Comparison of ENCODE assay signal across 29 mouse cellular contexts in genomic region chr14:110100852-110101251, GRCm38 (mm10).
DNase-seq lines count a peak whose midpoint lies in the region; ATAC-seq and TF ChIP-seq lines count a peak whose summit lies in the region.
"Had no signal": no experiment of that assay in that cellular context is flagged by ENCODE, and none has a peak within 500 bp of the region (broad histone marks: within the 10 kb centered on the region; RNA-seq: fewer than 3 reads in every experiment).

No protein-coding gene starts in this region.

- no peaks in the 10 kb centered on the region for H3K27me3 ChIP-seq in hindbrain, postnatal 0 days (ENCODE audit: insufficient read depth, low read length)
- H3K27me3 ChIP-seq in hindbrain, embryonic 13.5 days = no peaks in the 10 kb centered on the region
- no peaks in the 10 kb centered on the region for H3K27me3 ChIP-seq in lung, embryonic 15.5 days
- H3K27me3 ChIP-seq in midbrain, postnatal 0 days (ENCODE audit: insufficient read depth, low read length) = no peaks in the 10 kb centered on the region
- H3K27me3 ChIP-seq in midbrain, embryonic 15.5 days (replicated peaks) = no peaks in the 10 kb centered on the region
- H3K27me3 ChIP-seq: CH12.LX; embryonic facial prominence, embryonic 15.5 days; heart, embryonic 12.5 days; heart, embryonic 15.5 days; Patski had no signal

- no peak for TF ChIP-seq CTCF in hindbrain, postnatal 0 days (IDR thresholded peaks at IDR 0.05; ENCODE audit: low read depth)
- no peak for TF ChIP-seq CTCF in midbrain, postnatal 0 days (IDR thresholded peaks at IDR 0.05)

- no peak overlapping the region for H3K27ac ChIP-seq in hindbrain, postnatal 0 days
- no peak overlapping the region for H3K27ac ChIP-seq in hindbrain, embryonic 13.5 days
- no peak overlapping the region for H3K27ac ChIP-seq in lung, embryonic 15.5 days
- H3K27ac ChIP-seq in midbrain, postnatal 0 days (ENCODE audit: low read depth, low read length) = no peak overlapping the region
- H3K27ac ChIP-seq in midbrain, embryonic 15.5 days = no peak overlapping the region
- H3K27ac ChIP-seq: embryonic facial prominence, embryonic 15.5 days; gastrocnemius, adult 2 months; heart, embryonic 15.5 days; hindbrain, embryonic 10.5 days; hindbrain, embryonic 14.5 days had no signal

- DNase-seq in hindbrain, postnatal 0 days (ENCODE audit: low spot score) = peak; percentile 10
- DNase-seq in lung, postnatal 4 days = no peak
- DNase-seq in midbrain, postnatal 0 days (ENCODE audit: low spot score) = no peak
- no peak for DNase-seq in gastrocnemius, postnatal 4 days (ENCODE audit: low spot score in 2 of 2)
- DNase-seq: adrenal gland, postnatal 10 days; adrenal gland, postnatal 36 days; B cell, adult 2 months; cerebellum, adult 11 months; cerebellum, adult 2 months; cerebellum, adult 9-11 months; cerebellum, postnatal 25 days; forebrain, postnatal 0 days; gastrocnemius, adult 2 months; gastrocnemius, postnatal 14 days; heart, adult 18-20 months; heart, postnatal 10 days; heart, postnatal 36 days had no signal

- no peak for ATAC-seq in hindbrain, postnatal 0 days
- no peak for ATAC-seq in hindbrain, embryonic 13.5 days (ENCODE audit: low FRiP score)
- peak; percentile 72; the same call in 1 of the 2 replicates for ATAC-seq in lung, embryonic 15.5 days (ENCODE audit: borderline replicate concordance, extremely low read depth, low FRiP score, low TSS enrichment)
- peak; percentile 13; the same call in 1 of the 2 replicates for ATAC-seq in midbrain, postnatal 0 days (ENCODE audit: low FRiP score)
- no peak for ATAC-seq in midbrain, embryonic 15.5 days (replicated peaks)
- ATAC-seq: forebrain, embryonic 14.5 days; forebrain, postnatal 0 days; Patski had no signal

- H3K36me3 ChIP-seq in hindbrain, postnatal 0 days (ENCODE audit: insufficient read depth, low read length) = no peaks in the 10 kb centered on the region
- H3K36me3 ChIP-seq in hindbrain, embryonic 13.5 days = no peaks in the 10 kb centered on the region
- no peaks in the 10 kb centered on the region for H3K36me3 ChIP-seq in lung, embryonic 15.5 days
- H3K36me3 ChIP-seq in midbrain, postnatal 0 days (ENCODE audit: insufficient read depth, low read length) = no peaks in the 10 kb centered on the region
- no peaks in the 10 kb centered on the region for H3K36me3 ChIP-seq in midbrain, embryonic 15.5 days (replicated peaks)
- H3K36me3 ChIP-seq: embryonic facial prominence, embryonic 15.5 days; G1E; heart, embryonic 12.5 days; heart, embryonic 15.5 days; hindbrain, embryonic 10.5 days had no signal

- no peaks in the 10 kb centered on the region for H3K9me3 ChIP-seq in hindbrain, postnatal 0 days (ENCODE audit: low read length)
- no peaks in the 10 kb centered on the region for H3K9me3 ChIP-seq in hindbrain, embryonic 13.5 days
- no peaks in the 10 kb centered on the region for H3K9me3 ChIP-seq in lung, embryonic 15.5 days
- H3K9me3 ChIP-seq in midbrain, postnatal 0 days (ENCODE audit: low read length) = no peaks in the 10 kb centered on the region
- H3K9me3 ChIP-seq in midbrain, embryonic 15.5 days = no peaks in the 10 kb centered on the region
- H3K9me3 ChIP-seq: embryonic facial prominence, embryonic 15.5 days; G1E; heart, embryonic 12.5 days; heart, embryonic 15.5 days; hindbrain, embryonic 10.5 days had no signal

- H3K4me3 ChIP-seq in hindbrain, postnatal 0 days (ENCODE audit: low read length) = no peak overlapping the region
- no peak overlapping the region for H3K4me3 ChIP-seq in hindbrain, embryonic 13.5 days
- H3K4me3 ChIP-seq in lung, embryonic 15.5 days = no peak overlapping the region
- H3K4me3 ChIP-seq in midbrain, postnatal 0 days (ENCODE audit: low read depth, low read length) = no peak overlapping the region
- H3K4me3 ChIP-seq in midbrain, embryonic 15.5 days = no peak overlapping the region
- H3K4me3 ChIP-seq: embryonic facial prominence, embryonic 15.5 days; gastrocnemius, adult 2 months; heart, embryonic 12.5 days; heart, embryonic 15.5 days; hindbrain, embryonic 10.5 days had no signal

- no peak overlapping the region for H3K9ac ChIP-seq in hindbrain, postnatal 0 days (replicated peaks; ENCODE audit: low read length)
- H3K9ac ChIP-seq in hindbrain, embryonic 13.5 days = no peak overlapping the region
- no peak overlapping the region for H3K9ac ChIP-seq in lung, embryonic 15.5 days
- H3K9ac ChIP-seq in midbrain, postnatal 0 days (replicated peaks; ENCODE audit: low read length, poor library complexity, severe bottlenecking) = no peak overlapping the region
- no peak overlapping the region for H3K9ac ChIP-seq in midbrain, embryonic 15.5 days
- H3K9ac ChIP-seq: embryonic facial prominence, embryonic 15.5 days; forebrain, postnatal 0 days; heart, embryonic 12.5 days; heart, embryonic 15.5 days; hindbrain, embryonic 14.5 days had no signal

- H3K4me2 ChIP-seq in hindbrain, postnatal 0 days (ENCODE audit: low read depth, low read length) = no peak overlapping the region
- no peak overlapping the region for H3K4me2 ChIP-seq in hindbrain, embryonic 13.5 days
- H3K4me2 ChIP-seq in lung, embryonic 15.5 days = no peak overlapping the region
- no peak overlapping the region for H3K4me2 ChIP-seq in midbrain, postnatal 0 days (ENCODE audit: low read depth, low read length, poor library complexity, severe bottlenecking)
- no peak overlapping the region for H3K4me2 ChIP-seq in midbrain, embryonic 15.5 days
- H3K4me2 ChIP-seq: embryonic facial prominence, embryonic 15.5 days; heart, embryonic 12.5 days; heart, embryonic 15.5 days; hindbrain, embryonic 14.5 days had no signal

- WGBS in hindbrain, postnatal 0 days = 67% methylated on average over 4 of the region's 4 CpGs
- WGBS in hindbrain, embryonic 13.5 days = 84% methylated on average over 4 of the region's 4 CpGs
- WGBS in lung, embryonic 15.5 days = 38% methylated on average over 4 of the region's 4 CpGs
- 57% methylated on average over 4 of the region's 4 CpGs for WGBS in midbrain, postnatal 0 days
- WGBS in midbrain, embryonic 15.5 days = 67% methylated on average over 4 of the region's 4 CpGs

- no peaks in the 10 kb centered on the region for H3K4me1 ChIP-seq in hindbrain, postnatal 0 days (ENCODE audit: insufficient read depth, low read length)
- H3K4me1 ChIP-seq in hindbrain, embryonic 13.5 days (replicated peaks) = no peaks in the 10 kb centered on the region
- no peaks in the 10 kb centered on the region for H3K4me1 ChIP-seq in lung, embryonic 15.5 days
- H3K4me1 ChIP-seq in midbrain, postnatal 0 days (ENCODE audit: insufficient read depth, low read length) = no peaks in the 10 kb centered on the region
- H3K4me1 ChIP-seq in midbrain, embryonic 15.5 days = no peaks in the 10 kb centered on the region
- H3K4me1 ChIP-seq: embryonic facial prominence, embryonic 15.5 days; heart, embryonic 12.5 days; heart, embryonic 15.5 days; hindbrain, embryonic 10.5 days had no signal

Comparison
In these comparisons a context has a peak if more than half of its experiments do, and no peak if none do; other contexts are left out.
1. ATAC-seq: peak in lung, embryonic 15.5 days (single experiment) and midbrain, postnatal 0 days (single experiment); none in hindbrain, postnatal 0 days (single experiment), hindbrain, embryonic 13.5 days (single experiment) and midbrain, embryonic 15.5 days (single experiment).